Mouse (Mus musculus) neutrophil, adult 5-6 weeks (primary cell): Measurements from ENCODE around the gene Dync1i1. TPM values are rescaled to one million over a fixed set of nuclear protein-coding genes. Genes with fewer than 3 reads are reported as not detected.

Experiments
- total RNA-seq: library from RNA; stranded (forward); fragments of 200-1000 nt; gene quantifications from 2 replicates; pipeline ENCODE4 v1.2.3, GENCODE M21; 2017

The Dync1i1 gene
- total RNA-seq, 1 experiment from 2014 or later, result not detected

Other genes with a start within 250 kb of the Dync1i1 start
- not detected in 2 replicates for gene Pdk4, start 229.3 kb upstream of the Dync1i1 start, total RNA-seq